Mouse (Mus musculus): ENCODE data around the gene Cdh26.

DNA sequence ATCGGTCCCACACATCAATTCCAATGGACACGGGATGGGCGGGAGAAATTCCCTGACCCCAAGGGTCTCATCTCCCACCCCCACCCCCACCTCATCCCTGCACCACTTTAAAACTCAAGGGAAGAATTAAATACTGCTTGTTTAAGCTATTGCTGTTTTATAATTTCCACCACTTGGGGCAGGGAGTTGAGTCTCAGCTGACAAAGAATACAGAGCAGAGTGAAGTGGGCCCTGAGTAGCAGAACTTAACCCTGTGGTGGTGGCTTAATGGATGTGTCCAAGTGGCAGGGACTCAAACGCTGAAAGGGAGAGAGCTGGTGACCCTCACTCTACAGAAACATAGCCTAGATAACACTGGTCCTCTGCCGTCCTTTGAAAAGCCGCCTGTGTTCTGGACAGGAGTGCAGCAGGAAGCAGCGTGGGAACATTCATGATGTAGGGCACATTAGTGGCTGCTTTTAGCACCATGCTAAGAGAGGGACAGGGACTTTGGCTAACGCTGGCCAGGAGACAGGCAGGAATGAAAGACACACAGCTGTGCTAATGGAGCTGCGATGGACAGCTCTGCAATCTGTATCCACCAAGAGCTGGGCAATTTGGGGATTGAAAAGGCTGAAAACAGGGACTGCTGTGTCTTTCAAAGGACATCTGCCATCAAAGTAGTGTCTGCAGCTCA is 60.1 kb downstream of the Cdh26 start:
- TF ChIP-seq CTCF (conservative IDR thresholded peaks at IDR 0.05; ENCODE audit: low read length) (no peak), POU5F1 (IDR thresholded peaks at IDR 0.05; ENCODE audit: borderline replicate concordance, low read length) (no peak), NANOG (IDR thresholded peaks at IDR 0.05; ENCODE audit: borderline replicate concordance, low read length) (no peak)
